Mouse (Mus musculus): ENCODE measurements around the gene T.
"Not testable (repeated sequence)": the region's sequence is repeated elsewhere in the genome, so short reads cannot be mapped to it uniquely, and the experiment has no call there.

T gene

DNA sequence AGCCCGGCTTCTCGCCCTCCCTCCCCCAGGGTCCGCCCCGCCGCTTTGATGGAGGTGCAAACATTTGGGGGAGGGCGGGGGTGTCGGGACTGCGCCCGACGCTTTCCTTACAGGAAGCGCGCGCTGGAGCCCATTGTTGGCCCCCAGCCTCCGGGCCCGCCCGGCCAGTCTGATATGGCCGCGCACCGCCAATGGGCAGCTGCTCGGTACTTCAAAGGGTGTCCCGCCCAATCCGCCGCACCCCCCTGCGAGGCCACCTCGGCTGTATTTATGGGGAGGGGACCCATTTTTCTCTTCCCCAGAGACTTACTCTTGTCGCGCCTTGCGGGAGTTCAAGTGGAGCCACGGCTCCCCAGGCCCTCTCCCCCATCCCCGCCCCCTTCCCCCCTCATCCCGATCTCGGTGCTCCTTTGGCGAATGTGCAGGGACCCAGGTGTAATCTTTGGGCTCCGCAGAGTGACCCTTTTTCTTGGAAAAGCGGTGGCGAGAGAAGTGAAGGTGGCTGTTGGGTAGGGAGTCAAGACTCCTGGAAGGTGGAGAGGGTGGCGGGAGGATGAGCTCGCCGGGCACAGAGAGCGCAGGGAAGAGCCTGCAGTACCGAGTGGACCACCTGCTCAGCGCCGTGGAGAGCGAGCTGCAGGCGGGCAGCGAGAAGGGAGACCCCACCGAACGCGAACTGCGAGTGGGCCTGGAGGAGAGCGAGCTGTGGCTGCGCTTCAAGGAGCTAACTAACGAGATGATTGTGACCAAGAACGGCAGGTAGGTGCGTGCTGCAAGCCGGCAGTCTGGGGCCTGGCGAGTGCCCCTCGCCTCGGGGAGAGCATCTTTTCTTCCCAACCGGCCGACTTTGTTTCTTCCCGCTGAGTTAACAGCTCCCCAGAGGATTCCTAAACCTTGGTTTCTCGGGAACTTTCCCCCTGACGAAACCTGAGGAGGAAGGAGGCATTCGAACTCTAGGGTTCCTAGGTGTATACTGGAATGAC, at the start of gene T:
T (plus strand) TSS at position 446 of the 983 bp plus-strand sequence.
- DNase-seq = no peak

DNA sequence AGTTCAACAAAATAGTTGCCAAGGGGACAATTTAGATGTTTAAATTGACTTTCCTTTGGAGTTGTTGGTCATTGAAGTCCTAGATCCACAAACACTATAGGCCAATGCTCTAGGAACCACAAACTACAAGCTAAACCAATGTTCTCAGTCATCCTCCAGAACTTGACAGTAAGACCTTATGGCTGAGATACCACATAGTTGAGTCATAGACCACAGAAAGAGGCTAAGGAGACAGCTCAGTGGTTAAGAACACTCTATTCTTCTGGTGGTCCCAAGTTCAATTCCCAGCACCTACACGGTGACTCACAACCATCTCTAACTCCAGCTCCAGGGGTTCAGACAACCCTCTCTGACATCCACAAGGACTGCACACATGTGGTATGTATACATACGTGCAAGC, 48.8 kb upstream of the T start:
- no peak for DNase-seq

DNA sequence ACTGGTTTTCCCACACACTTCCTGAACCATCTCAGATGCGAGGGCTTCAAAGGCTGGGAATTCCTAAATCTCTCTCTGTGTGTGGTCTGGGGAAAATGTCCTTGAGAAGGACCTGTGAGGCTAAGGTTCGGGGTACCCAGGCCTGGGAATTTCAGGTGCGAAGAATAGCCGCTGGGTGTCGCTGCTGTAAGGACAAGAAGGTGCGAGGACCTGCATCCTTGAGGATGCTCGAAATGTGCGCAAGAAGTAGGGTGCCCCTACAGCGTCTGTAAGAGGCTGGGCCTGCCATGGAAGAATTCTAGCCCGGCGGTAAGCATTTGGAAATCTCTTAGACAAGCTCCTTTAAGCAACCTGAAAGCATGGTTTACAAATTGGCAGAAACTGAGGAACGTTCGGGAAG, 45.8 kb upstream of the T start:
- DNase-seq = peak; percentile 38

DNA sequence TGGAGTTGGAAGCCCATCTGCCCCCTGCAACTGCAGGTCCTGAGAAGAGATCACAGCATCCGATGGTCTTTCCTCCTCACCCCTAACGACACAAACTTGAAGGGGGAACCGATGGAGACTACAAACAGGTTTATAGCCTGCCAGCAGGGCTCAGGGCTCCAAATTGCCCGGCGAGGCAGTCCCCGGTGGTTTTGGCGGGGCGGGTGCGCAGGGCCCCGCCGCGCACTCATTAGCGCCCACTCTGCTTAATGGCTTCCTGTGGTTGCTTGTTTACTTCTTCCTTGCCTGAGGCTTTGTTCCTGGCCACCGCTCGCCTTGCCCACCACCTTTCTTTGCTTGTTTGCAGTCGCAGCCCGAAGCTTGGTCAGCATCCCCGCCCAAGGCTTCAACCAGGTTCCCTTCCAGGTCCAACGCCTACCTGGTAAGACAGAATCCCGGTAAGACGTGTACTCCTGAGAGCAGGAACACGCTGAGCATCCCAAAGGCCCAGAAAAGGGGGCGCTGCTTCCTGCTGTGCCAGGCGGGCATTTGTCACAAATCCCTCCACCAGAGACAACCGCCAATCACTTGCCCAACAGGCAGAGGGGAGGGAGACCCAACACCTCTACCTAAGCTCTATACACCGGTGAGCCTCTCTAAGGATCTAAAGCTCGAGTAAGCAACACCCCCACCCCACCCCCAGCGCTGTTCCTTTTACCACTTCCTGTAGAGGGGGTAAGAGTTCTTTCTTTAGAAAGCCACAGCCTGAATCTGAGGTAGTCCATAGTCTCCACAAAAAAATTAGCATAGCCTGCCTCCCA, 45.0 kb upstream of the T start:
- DNase-seq = no peak

DNA sequence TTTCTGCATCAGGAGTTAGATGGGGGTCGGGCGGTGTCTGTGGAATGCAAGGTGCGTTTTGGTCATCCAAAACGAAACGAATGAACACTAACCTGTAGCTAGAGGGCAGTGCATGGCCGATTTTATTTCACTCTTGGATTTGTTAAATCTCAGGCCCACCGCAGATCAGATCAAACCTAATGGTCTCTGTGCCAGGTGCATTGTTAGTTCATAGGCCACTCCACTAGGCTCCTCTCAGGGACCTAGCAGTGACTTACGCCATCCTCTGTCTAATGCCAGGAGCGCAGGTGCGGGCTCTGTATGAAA, 44.5 kb upstream of the T start:
- DNase-seq = no peak

DNA sequence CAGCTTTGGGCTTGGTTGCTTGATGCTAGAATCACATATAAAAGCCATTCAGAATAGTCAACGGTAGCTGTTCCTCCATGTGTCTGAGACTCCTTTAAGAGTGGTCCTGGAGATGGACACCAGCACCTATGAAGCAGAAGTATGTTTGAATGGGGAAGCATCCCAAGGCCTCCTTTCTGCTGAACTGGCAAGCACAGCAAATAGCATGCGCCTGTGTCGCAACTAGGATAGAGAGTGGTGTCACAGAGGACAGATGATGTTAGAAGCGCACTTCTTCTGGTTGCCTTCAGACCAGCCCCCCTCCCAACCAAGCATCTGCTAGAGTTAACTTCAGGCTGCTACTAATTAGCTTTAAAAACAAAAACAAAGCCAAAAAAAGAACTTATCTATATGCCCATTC, 43.7 kb upstream of the T start:
- DNase-seq = no peak

DNA sequence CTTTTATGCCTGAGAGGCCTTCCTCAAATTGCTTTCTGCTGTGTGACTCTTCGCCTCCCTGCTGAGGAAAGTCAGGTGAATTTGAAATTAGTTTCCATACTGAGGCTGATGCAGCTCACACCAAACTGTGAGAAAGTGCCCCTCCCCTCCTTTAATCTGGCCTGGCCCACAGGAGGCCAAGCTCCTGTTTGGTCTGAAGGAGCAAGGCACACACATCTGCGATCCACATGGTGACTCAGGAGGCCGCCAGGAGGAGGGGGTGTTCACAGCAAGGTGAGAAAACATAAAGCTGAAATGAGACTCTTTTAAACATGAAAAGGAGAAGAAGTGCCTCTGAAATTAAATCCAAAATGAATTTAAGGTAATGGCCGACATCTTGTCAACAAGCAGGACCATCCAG, 37.9 kb upstream of the T start:
- DNase-seq = no peak

DNA sequence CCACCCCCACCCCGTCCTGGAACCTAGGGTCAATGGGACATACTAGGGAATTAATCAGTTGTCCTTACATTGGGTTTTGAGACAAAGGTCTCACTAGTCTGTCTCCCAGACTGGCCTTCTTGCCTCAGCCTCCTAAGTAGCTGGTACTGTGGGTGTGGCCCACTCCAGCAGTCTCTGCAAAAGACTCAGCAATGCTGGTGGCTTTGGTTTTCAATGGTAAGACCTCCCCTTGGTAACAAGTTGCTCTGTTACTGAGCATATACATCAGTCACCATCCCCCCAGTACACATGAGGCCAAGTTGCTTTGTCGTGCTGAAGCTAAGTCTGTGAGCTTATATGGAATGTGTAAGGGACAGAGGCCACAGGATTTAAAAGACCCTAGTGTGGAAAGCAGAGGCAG, 36.3 kb upstream of the T start:
- DNase-seq = no peak

DNA sequence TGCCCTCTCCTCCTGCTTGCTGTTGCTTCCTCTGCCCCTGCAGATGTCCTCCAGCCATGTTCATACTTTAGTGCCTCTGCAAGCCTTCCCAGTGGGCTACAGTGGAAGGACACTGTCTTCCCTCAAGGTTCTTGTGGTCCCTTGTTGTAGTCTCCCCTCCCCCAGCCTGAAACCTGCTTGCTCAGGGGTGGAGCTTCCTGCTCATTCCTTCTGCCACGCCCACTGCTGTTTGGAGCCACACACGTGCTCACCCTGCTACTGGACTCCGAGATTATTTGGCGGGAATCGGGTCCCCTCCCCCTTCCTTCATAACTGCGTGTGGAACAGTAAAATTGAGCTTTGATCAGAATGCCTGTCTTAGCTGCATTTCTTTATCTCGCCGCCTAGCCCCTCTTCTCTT, 30.3 kb upstream of the T start:
- not testable (repeated sequence) for DNase-seq

DNA sequence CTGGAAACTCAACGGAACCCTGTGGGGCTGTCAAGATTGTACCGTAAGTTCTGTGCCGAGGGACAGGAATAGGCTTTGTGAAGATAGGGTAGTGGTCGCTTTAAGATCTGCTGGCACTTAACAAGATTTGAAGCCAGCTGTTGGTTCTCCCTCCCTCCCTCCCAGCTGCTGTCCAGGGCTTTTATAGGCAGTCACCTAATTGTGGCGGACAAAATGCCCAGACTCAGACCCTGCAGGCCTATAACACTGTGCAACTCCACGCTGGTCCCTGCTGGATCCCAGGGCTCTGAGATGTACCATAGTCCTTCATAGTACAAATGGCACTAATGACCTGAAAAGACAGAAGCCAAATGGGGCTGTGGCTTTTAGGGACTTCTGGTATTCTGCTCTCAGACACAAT, 27.9 kb upstream of the T start:
- DNase-seq = no peak

DNA sequence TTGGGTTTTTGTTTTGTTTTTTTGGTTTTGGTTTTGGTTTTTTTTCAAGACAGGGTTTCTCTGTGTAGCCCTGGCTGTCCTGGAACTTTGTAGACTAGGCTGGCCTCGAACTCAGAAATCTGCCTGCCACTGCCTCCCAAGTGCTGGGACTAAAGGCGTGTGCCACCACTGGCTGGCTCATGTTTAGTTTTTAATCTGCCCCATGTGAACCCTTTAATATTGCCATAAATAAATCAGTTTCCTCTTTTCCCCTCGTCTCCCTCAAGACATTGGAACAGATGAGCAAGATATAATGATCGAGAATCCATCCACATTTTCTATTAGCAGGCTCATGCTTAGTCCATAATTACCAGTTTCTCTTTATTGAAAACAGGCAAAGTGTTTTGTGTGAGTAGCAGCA, 26.2 kb upstream of the T start:
- DNase-seq = not testable (repeated sequence)

DNA sequence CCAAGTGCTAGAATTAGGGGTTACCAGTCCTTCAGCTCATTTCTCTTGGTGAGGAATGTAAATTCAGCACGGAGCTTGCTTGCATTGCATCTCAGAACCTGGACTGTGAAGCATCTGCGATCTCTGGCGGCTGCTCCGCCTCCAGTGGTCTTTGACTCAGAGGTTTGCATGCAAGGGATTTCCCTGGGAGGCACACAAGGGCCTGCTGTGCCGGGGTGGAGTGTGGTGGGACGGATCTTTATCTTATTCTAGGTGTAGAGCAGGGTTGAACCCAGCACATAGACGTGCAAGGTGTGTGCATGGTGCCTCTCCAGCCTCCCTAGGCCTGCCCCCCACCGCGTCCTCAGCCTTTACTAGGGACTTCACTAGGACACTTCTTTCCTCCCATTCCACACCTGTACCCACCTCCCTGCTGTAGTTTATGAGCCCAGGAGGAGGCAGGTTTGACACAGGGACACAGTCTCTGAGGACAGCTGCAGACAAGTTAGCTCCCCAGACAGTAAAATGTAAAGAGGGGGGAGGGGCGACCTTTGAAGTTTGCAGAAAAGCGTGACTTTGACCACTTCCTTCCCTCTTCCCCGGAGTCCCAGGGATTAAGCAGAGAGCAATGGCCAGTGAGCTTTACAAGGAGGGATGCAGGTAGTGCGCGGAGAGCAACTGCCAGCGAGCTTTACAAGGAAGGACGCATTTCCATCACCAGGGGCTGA, 25.5 kb upstream of the T start:
- DNase-seq = no peak

DNA sequence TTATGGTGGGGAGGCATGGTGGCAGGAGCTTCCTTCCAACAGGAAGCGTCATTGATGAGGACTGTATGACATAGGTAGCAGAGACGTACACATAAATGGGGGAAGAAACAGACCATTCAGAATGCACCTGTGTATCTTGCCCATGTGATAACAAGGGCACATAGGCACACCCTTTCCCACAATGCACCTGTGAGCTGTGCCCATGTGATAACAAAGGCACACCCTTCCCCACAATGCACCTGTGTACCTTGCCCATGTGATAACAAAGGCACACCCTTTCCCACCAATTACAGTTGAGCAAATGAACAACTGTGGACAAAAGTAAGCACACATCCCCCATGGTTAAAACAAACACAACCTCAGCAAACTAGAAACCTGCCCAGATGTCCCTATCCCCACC, 23.9 kb upstream of the T start:
- no peak for DNase-seq

DNA sequence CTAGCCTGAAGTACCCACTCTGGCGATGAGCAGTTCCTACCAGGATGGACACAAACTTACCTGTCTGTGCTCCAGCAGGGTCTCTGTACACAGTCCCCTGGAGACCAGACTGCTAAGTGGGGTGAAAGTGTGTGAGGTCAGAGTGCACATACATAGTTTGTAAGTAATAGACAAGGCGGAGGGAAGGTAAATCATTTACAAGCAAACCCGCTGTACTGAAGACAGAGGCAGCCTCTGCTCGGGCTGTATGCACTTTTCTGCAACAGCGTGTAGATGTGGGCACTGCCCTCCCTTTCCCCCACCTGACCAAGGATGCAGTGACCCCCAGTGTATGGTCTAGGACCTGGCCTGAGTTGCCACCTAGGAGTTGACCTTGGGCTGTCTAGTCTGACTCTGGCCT, 20.6 kb upstream of the T start:
- DNase-seq = no peak

DNA sequence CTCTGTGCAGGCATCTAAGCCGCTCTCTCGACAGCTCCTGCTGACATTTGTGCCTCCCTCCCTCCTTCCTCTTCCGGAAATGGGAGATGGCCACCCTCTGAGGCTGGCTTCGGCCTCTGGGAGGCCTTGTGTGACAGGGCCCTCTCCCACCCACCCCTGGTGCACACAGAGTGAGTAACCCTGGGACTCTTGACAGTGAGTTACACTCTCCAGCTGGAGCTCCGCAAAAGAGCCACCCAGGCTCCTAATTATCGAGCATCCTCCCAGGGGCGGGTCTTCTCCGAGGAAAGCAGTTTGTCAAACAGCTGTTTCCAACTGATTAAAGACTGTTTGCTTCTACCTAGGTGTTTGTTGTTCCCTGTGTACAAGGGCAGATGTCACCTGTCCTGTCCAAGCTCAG, 18.7 kb upstream of the T start:
- DNase-seq = no peak

DNA sequence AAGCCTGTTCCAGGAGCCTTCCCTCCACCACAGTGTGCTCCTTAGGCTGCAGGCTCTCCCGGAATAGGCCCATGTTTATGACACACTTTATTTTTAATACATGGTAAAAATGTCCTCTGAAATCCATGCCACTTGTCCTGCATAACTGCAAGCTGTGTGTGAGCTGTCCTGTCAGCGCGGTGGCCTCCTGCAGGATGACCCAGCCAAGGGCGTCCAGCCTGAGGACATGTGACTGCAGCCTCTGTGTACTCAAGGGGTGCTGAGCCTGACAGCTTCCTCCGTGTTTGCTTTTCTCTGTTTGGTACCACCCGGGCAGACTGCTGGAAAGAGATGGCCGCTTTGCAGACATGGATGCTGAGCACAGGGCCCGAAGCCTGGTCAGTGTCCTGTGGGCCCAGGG, 17.4 kb upstream of the T start:
- DNase-seq = no peak

DNA sequence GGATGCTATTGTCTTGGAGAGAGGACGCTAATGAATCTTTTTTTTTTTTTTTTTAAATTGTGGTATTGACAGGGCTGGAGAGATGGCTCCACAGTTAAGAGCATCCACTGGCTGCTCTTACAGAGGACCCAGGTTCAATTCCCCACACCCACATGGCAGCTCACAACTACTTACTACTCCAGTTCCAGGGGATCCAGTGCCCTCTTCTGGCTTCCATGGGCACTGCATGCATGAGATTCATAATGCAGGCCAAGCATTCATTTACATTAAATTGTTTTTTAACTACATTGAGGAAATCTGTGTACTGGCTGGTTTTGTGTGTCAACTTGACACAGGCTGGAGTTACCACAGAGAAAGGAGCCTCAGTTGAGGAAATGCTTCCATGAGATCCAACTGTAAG, 13.5 kb upstream of the T start:
- DNase-seq = no peak

DNA sequence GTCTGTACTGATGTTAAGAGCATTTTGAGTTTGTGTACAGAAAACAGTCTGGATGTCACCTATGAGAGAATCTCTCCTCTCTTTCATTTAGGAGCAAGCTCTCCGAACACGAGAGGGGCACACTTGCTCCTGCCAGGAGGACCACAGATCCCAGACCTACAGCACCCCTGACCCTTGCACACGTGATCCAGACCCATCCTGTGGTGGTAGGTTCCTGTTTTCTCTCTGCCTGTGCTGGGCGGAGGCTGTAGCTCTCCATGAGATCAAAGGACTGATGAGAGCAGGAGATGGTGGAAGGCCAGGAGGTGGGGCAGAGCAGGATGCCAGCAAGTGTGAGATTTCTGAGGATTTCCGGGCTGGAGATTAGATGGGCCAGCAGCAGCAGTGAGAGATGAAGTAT, 12.7 kb upstream of the T start:
- DNase-seq = no peak

DNA sequence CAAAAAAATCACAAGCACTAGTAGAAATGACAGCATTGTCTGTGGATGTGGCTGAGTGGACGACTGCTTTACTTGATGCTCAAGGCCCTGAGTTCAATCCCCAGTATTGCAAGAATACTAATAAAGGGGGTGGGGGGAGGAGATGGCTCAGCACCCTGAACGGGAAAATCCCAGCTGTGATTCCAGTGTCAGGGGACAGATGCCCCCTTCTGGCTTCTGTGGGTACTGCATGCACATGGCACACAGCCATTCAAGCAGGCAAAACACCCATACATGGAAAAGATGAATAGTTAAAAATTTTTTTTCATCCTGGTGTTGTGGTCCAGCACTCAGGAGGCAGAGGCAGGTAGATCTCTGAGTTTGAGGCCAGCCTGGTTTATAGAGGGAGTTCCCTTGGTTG, 10.9 kb upstream of the T start:
- DNase-seq = no peak

DNA sequence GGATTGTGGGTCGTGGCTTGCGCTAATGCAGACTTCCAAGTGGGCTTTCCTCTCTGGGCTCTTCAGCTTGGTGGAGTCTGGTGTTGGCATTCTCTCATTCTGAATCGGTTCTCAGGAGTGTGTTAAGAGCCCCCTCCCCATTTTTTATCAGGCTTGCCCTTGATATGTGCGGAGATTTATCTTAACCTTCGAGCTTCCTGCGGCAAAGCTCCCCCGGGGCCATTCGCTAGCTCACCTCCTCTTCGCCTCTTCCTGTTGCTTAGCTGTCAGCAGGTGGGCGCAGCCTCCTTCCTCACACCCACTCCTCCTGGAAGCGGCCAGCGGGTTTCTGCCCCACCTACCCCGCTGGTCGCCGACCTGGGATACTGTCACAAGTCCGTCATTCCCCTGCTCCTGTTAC, 4.8 kb upstream of the T start:
- no peak for DNase-seq

DNA sequence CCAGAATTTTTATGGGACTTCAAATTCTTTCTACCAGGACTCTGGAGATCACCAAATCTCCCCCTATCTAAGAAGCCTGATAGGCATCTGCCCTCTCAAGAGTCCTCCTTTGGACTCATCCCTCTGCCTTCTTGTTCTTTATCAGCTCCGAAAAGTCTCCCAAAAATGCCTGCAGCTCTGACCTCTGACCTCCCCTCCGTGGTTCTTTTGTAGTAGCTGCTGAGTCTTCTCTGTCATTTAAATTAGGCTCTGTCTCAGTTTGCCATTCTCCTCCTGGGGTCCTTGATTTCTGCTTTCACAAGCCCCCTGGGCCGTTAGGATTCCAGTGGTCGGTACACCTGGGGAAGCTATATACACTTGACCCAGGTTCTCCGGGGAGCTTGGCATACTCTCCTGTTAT, 4.3 kb upstream of the T start:
- DNase-seq = no peak

DNA sequence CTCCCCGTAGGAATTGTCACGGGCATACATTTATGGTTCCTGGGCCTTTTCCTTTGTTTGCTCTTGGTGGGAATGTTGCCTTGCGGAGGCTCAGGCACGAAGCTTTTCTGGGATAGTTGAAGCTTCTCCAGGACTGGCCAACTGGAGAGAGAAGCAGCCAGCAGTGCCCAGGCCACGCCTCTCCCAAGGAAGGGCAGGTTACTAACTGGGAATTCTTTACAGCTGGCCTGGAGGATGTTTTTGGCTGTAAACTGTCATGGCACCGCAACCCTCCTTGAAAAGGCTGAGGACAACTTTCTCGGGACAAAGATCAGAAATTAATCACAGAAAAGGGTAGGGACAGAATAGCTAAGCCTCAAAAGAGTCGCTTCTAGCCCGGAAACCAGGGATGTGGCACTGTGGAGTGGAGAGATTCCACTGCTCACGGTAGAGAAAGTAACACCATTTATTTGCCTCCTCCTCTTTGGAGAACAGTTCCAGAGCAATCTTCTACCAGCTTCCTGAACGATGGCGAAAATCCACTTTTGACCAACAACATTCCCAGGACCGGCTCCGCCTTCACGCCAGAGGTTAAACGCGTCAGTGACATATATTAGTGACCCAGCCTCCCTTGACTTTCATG, 1.9 kb upstream of the T start:
- no peak for DNase-seq

Measured in right cerebral cortex, postnatal 25 days (tissue).